Mouse (Mus musculus): ENCODE results near the gene Rhbg. TPM values are rescaled to one million over a fixed set of nuclear protein-coding genes. Genes with fewer than 3 reads are reported as not detected.

Gene Rhbg
- total and polyA plus RNA-seq, 3 experiments: not detected

- H3K9me3 ChIP-seq (replicated peaks; ENCODE audit: insufficient read depth, low read length): no peaks in the 10 kb centered on the region
- no peak overlapping the region for H3K9ac ChIP-seq (ENCODE audit: control insufficient read depth, low read depth, low read length, poor library complexity, severe bottlenecking)
- no peak for DNase-seq (ENCODE audit: low read depth, low spot score)
- no peak overlapping the region for H3K4me3 ChIP-seq (ENCODE audit: control insufficient read depth in 1 of 2, insufficient read depth in 1 of 2, low read depth in 2 of 2, low read length in 2 of 2)
- H3K4me1 ChIP-seq (ENCODE audit: control insufficient read depth in 1 of 2, insufficient read depth in 2 of 2, low read length in 2 of 2): peaks cover 0 to 3% of the 10 kb centered on the region in 2 experiments; a peak in 3 of 4 replicates
- peaks cover 6 to 16% of the 10 kb centered on the region in 2 experiments for H3K27me3 ChIP-seq (ENCODE audit: control insufficient read depth in 1 of 2, insufficient read depth in 2 of 2, low read length in 2 of 2)
- no peaks in the 10 kb centered on the region for H3K79me2 ChIP-seq (ENCODE audit: control insufficient read depth, insufficient read depth, low read length, poor library complexity)
- TF ChIP-seq MAFK (IDR thresholded peaks at IDR 0.05; ENCODE audit: borderline replicate concordance, low read depth, low read length): no peak
- no peak for TF ChIP-seq NRF1 (IDR thresholded peaks at IDR 0.05; ENCODE audit: insufficient read depth, low read depth, low read length, poor library complexity, severe bottlenecking)
- TF ChIP-seq MYC (IDR thresholded peaks at IDR 0.05; ENCODE audit: low read depth, low read length): no peak
- TF ChIP-seq RCOR1 (IDR thresholded peaks at IDR 0.05; ENCODE audit: low read depth, low read length): no peak
- no peak for TF ChIP-seq BHLHE40 (IDR thresholded peaks at IDR 0.05; ENCODE audit: borderline replicate concordance, low read depth, low read length)
- TF ChIP-seq POLR2AphosphoS2 (IDR thresholded peaks at IDR 0.05; ENCODE audit: low read length): no peak
- TF ChIP-seq ZNF384 (IDR thresholded peaks at IDR 0.05; ENCODE audit: low read depth, low read length): no peak
- no peak for TF ChIP-seq NELFE (IDR thresholded peaks at IDR 0.05; ENCODE audit: low read depth, low read length)
- no peak for TF ChIP-seq GABPA (IDR thresholded peaks at IDR 0.05; ENCODE audit: low read depth, low read length)
- TF ChIP-seq KAT2A (conservative IDR thresholded peaks at IDR 0.05; ENCODE audit: low read depth, low read length): no peak
- no peak for TF ChIP-seq ZMIZ1 (IDR thresholded peaks at IDR 0.05; ENCODE audit: low read depth, low read length)
- TF ChIP-seq CHD2 (IDR thresholded peaks at IDR 0.05; ENCODE audit: low read length): no peak
- no peak for TF ChIP-seq CHD1 (IDR thresholded peaks at IDR 0.05; ENCODE audit: low read depth, low read length)
- no peak for TF ChIP-seq MYB (IDR thresholded peaks at IDR 0.05; ENCODE audit: low read depth, low read length)
- no peak for TF ChIP-seq MAZ (IDR thresholded peaks at IDR 0.05; ENCODE audit: low read depth, low read length)
- no peak for TF ChIP-seq ZC3H11A (IDR thresholded peaks at IDR 0.05; ENCODE audit: low read depth, low read length)
- TF ChIP-seq SIN3A (IDR thresholded peaks at IDR 0.05; ENCODE audit: low read length): no peak
- no peaks in the 10 kb centered on the region; a peak in 1 of 4 replicates for H3K36me3 ChIP-seq (ENCODE audit: control insufficient read depth in 1 of 2, insufficient read depth in 2 of 2, low read length in 2 of 2)
- H3K27ac ChIP-seq (ENCODE audit: control insufficient read depth, low read depth, low read length): no peak overlapping the region
Measured at GRCm38 (mm10) chr3:88205563-88206491, 48.7 kb downstream of the Rhbg start.

GRCm38 (mm10) chr3:88205176-88205562, 49.3 kb downstream of the Rhbg start:
- Histone ChIP-seq H3K27ac (ENCODE audit: control insufficient read depth, low read depth, low read length) (no peak overlapping the region), H3K4me3 (ENCODE audit: control insufficient read depth in 1 of 2, insufficient read depth in 1 of 2, low read depth in 2 of 2, low read length in 2 of 2) (no peak overlapping the region), H3K36me3 (ENCODE audit: control insufficient read depth in 1 of 2, insufficient read depth in 2 of 2, low read length in 2 of 2) (no peaks in the 10 kb centered on the region; a peak in 1 of 4 replicates), H3K9me3 (replicated peaks; ENCODE audit: insufficient read depth, low read length) (no peaks in the 10 kb centered on the region), H3K79me2 (ENCODE audit: control insufficient read depth, insufficient read depth, low read length, poor library complexity) (no peaks in the 10 kb centered on the region), H3K27me3 (ENCODE audit: control insufficient read depth in 1 of 2, insufficient read depth in 2 of 2, low read length in 2 of 2) (peaks cover 3 to 18% of the 10 kb centered on the region in 2 experiments), H3K4me1 (ENCODE audit: control insufficient read depth in 1 of 2, insufficient read depth in 2 of 2, low read length in 2 of 2) (peaks cover 0 to 3% of the 10 kb centered on the region in 2 experiments; a peak in 3 of 4 replicates), H3K9ac (ENCODE audit: control insufficient read depth, low read depth, low read length, poor library complexity, severe bottlenecking) (no peak overlapping the region)
- no peak for DNase-seq (ENCODE audit: low read depth, low spot score)
- no peak for TF ChIP-seq POLR2AphosphoS5 (IDR thresholded peaks at IDR 0.05; ENCODE audit: borderline replicate concordance, low read depth, low read length)

Data from MEL (cell line).